Mouse (Mus musculus) testis, adult 2 months (tissue): Measurements from ENCODE around the gene Ube2j1. TPM values are rescaled to one million over a fixed set of nuclear protein-coding genes. Genes with fewer than 3 reads are reported as not detected.

Experiments used
- H3K27ac ChIP-seq: fragments of 200-500 bp; 2 replicates; pipeline ENCODE4 v1.5.1; 2012; ENCODE audit warnings: low read depth, low read length; ENCODE audit not compliant: control insufficient read depth, insufficient read depth
- H3K27me3 ChIP-seq: fragments of 200-500 bp; 2 replicates; pipeline ENCODE4 v1.6.1; 2012; ENCODE audit warnings: mild to moderate bottlenecking, low read length, moderate library complexity; ENCODE audit not compliant: control insufficient read depth, insufficient read depth
- H3K36me3 ChIP-seq: fragments of 200-500 bp; 2 replicates; pipeline ENCODE4 v1.6.1; 2012; ENCODE audit warnings: mild to moderate bottlenecking, low read length; ENCODE audit not compliant: control insufficient read depth, insufficient read depth
- H3K4me1 ChIP-seq: fragments of 200-500 bp; 2 replicates; pipeline ENCODE4 v1.6.1; 2012; ENCODE audit warnings: low read length; ENCODE audit not compliant: control insufficient read depth, insufficient read depth
- H3K4me3 ChIP-seq: fragments of 200-500 bp; 2 replicates; pipeline ENCODE4 v1.5.1; 2012; ENCODE audit warnings: low read depth, mild to moderate bottlenecking, low read length, moderate library complexity, mixed read lengths; ENCODE audit not compliant: control insufficient read depth
- CTCF ChIP-seq: fragments of 200-500 bp; IDR thresholded peaks from 2 replicates; pipeline ENCODE4 v1.5.1; 2012; ENCODE audit warnings: low read depth, mild to moderate bottlenecking, inconsistent platforms, low read length, moderate library complexity; ENCODE audit not compliant: control insufficient read depth, insufficient read depth, insufficient replicate concordance
- POLR2A ChIP-seq: fragments of 200-500 bp; IDR thresholded peaks from 2 replicates; pipeline ENCODE4 v1.6.1; 2012; ENCODE audit warnings: low read depth, mild to moderate bottlenecking, inconsistent platforms, low read length, moderate library complexity; ENCODE audit not compliant: control insufficient read depth
- polyA plus RNA-seq: library from polyadenylated mRNA; depleted of rRNA; stranded (reverse); fragments of >200 nt; gene quantifications from 2 replicates; pipeline ENCODE4 v1.2.3, GENCODE M21; 2012; rRNA removed

The Ube2j1 gene
- polyA plus RNA-seq, 1 experiment = 259 TPM

- Histone ChIP-seq H3K27ac (no peak overlapping the region), H3K36me3 (no peaks in the 10 kb centered on the region), H3K4me1 (peaks cover 4% of the 10 kb centered on the region; the same call in 1 of the 2 replicates), H3K27me3 (no peaks in the 10 kb centered on the region), H3K4me3 (no peak overlapping the region)
- TF ChIP-seq CTCF (no peak), POLR2A (no peak)
Observed at GRCm38 (mm10) chr4:33078492-33078891, 47.3 kb downstream of the Ube2j1 start.

DNA sequence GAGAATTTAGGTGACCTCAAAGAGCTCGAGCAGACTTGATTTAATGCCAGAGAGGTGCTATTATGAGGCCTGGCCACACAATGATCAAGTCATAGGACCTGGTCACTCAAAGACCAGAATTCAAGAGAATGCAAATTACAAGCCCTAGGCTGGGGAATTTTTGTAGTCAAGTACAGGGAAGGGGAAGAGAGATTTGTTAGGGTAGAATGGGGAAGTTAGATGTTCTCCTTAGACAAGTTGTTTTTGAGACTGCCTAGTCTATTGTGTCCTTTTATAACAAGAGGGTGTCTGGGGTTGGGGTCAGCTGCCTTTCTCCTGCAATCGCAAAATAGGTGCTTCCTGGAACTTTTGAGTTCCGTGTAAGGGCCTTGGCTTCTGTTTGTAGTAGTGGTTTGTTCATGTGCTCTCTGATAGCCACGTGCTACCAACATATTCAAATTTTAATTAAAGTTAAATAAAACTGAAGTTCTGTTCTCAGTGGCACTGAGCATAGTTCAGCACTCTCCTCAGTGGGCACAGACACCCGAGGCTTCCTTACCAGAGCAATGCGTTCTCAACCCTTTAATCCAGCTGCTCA, 68.0 kb downstream of the Ube2j1 start:
- Histone ChIP-seq H3K4me3 (no peak overlapping the region), H3K4me1 (peaks cover 2% of the 10 kb centered on the region), H3K36me3 (no peaks in the 10 kb centered on the region), H3K27ac (no peak overlapping the region), H3K27me3 (no peaks in the 10 kb centered on the region)
- TF ChIP-seq POLR2A (no peak), CTCF (no peak)

Other genes with a start within 250 kb of the Ube2j1 start
- 13.2 and 13.5 TPM in 2 replicates for gene Lyrm2, start 231.2 kb upstream of the Ube2j1 start, polyA plus RNA-seq
- gene Ankrd6, start 80.6 kb upstream of the Ube2j1 start, polyA plus RNA-seq = 0.51 and 0.54 TPM in 2 replicates
- gene Rragd, start 48.4 kb upstream of the Ube2j1 start, polyA plus RNA-seq = 1.6 and 2.6 TPM in 2 replicates
- 0.49 and 0.96 TPM in 2 replicates for gene Gabrr2, start 31.6 kb downstream of the Ube2j1 start, polyA plus RNA-seq
- 0.05 TPM in 1 of 2 replicates, not detected in the other for gene Gabrr1, start 101.1 kb downstream of the Ube2j1 start, polyA plus RNA-seq
- 1.2 and 1.4 TPM in 2 replicates for gene Pm20d2, start 158.3 kb downstream of the Ube2j1 start, polyA plus RNA-seq
- gene Srsf12, start 177.6 kb downstream of the Ube2j1 start, polyA plus RNA-seq = 1.6 and 2.5 TPM in 2 replicates